ENCODE assay signal across 8 mouse cellular contexts in the genomic region with DNA sequence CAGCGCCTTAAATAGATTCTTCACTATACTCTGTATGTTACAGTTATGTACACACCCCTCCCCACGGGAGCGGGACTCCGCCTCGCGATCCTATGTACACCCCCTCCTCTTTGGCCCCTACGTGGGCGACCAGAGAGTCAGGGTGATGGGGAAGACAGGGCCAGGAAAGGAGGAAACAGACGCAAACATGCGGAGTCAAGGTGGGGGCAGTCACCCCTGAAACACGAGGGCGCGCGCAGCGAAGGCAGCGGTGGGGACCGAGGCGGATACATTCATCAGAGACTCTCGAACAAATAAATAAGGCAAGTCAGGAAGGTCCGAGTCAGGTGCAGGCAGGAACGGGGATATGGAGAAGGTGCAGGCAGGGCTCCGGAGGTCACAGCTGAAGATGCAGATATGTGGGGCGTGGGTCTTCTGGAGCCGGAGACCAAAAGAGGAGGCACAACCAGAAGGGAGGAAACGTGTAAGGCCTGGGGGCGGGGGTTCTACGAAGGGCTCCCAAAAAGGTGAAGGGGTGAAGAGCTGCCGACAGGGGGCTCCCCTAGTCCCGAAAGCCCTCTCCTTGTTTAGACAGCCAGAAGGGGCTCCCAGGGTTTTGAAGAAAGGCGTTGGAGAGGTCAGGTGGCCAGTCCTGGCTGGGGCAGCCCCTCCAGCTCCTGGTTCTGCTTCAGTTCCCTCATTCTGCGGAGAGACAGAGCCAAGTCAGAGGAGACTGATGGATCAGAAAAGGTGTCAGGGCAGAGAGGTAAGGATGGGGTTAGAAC. TPM values are rescaled to one million over a fixed set of nuclear protein-coding genes. Genes with fewer than 3 reads are reported as not detected.
DNase-seq lines count a peak whose midpoint lies in the region; ATAC-seq and TF ChIP-seq lines count a peak whose summit lies in the region.

No protein-coding gene starts in this region.

- WGBS in forebrain, embryonic 10.5 days, result under 1% methylated on average over 31 of the region's 31 CpGs
- under 1% methylated on average over 31 of the region's 31 CpGs for WGBS in heart, embryonic 16.5 days
- under 1% methylated on average over 31 of the region's 31 CpGs for WGBS in neural tube, embryonic 13.5 days
- 2% methylated on average over 31 of the region's 31 CpGs for WGBS in thymus, adult 2 months

- H3K4me3 ChIP-seq in CH12.LX (replicated peaks in 1 of 3; ENCODE audit: low read depth in 2 of 3, low read length in 2 of 3, poor library complexity in 1 of 3), result peak overlapping the region; percentile 69 to 92 (median 73)
- H3K4me3 ChIP-seq in bone marrow macrophage, adult 2 months (ENCODE audit: insufficient read depth, low read length), result peak overlapping the region; percentile 69
- H3K4me3 ChIP-seq in forebrain, embryonic 10.5 days, result peak overlapping the region; percentile 72
- peak overlapping the region; percentile 68 for H3K4me3 ChIP-seq in heart, embryonic 16.5 days (ENCODE audit: low read length)
- H3K4me3 ChIP-seq in neural tube, embryonic 13.5 days, result peak overlapping the region; percentile 66
- peak overlapping the region; percentile 76 for H3K4me3 ChIP-seq in thymus, adult 2 months (ENCODE audit: control insufficient read depth, insufficient read depth, low read length)

- DNase-seq in CH12.LX (ENCODE audit: extremely low read depth), result peak; percentile 97
- DNase-seq in forebrain, embryonic 10.5 days (ENCODE audit: extremely low spot score, low spot score), result peak; percentile 82
- peak; percentile 78 for DNase-seq in kidney, postnatal 14 days
- DNase-seq in lung, adult 18-20 months, result peak; percentile 77 to 83
- DNase-seq in thymus, adult 2 months, result peak; percentile 94

- peak; percentile 56 for TF ChIP-seq RAD21 in CH12.LX (IDR thresholded peaks at IDR 0.05; ENCODE audit: low read depth, low read length)

- peak overlapping the region; percentile 41 for H3K4me2 ChIP-seq in CH12.LX (ENCODE audit: insufficient read depth, low read depth, poor library complexity, severe bottlenecking)
- H3K4me2 ChIP-seq in heart, embryonic 16.5 days (ENCODE audit: low read depth, low read length), result peak overlapping the region; percentile 88
- H3K4me2 ChIP-seq in neural tube, embryonic 13.5 days, result peak overlapping the region; percentile 92

- H3K36me3 ChIP-seq in CH12.LX (replicated peaks in 1 of 2; ENCODE audit: control insufficient read depth in 1 of 2, insufficient read depth in 1 of 2, low read length in 1 of 2), result peaks cover 37 to 66% of the 10 kb centered on the region in 2 experiments
- H3K36me3 ChIP-seq in forebrain, embryonic 10.5 days (replicated peaks), result peaks cover 59% of the 10 kb centered on the region
- H3K36me3 ChIP-seq in heart, embryonic 16.5 days (ENCODE audit: control insufficient read depth, insufficient read depth), result peaks cover 21% of the 10 kb centered on the region
- peaks cover 40% of the 10 kb centered on the region for H3K36me3 ChIP-seq in neural tube, embryonic 13.5 days
- peaks cover 5% of the 10 kb centered on the region for H3K36me3 ChIP-seq in thymus, adult 2 months (ENCODE audit: control insufficient read depth, insufficient read depth, low read length)

- peak; percentile 69 for TF ChIP-seq EP300 in CH12.LX (IDR thresholded peaks at IDR 0.05; ENCODE audit: low read length)

- H3K9ac ChIP-seq in CH12.LX (ENCODE audit: insufficient read depth, low read depth), result peak overlapping the region; percentile 77
- H3K9ac ChIP-seq in heart, embryonic 16.5 days (ENCODE audit: low read length), result peak overlapping the region; percentile 86
- H3K9ac ChIP-seq in neural tube, embryonic 13.5 days, result peak overlapping the region; percentile 91

- peaks cover 22% of the 10 kb centered on the region for H3K79me2 ChIP-seq in CH12.LX (replicated peaks; ENCODE audit: control insufficient read depth, extremely low read depth, insufficient read depth, poor library complexity, severe bottlenecking)

- no peaks in the 10 kb centered on the region for H3K27me3 ChIP-seq in CH12.LX (replicated peaks)
- no peaks in the 10 kb centered on the region for H3K27me3 ChIP-seq in forebrain, embryonic 10.5 days (ENCODE audit: poor library complexity, severe bottlenecking)
- H3K27me3 ChIP-seq in heart, embryonic 16.5 days (ENCODE audit: control insufficient read depth, insufficient read depth, low read length), result no peaks in the 10 kb centered on the region
- no peaks in the 10 kb centered on the region for H3K27me3 ChIP-seq in neural tube, embryonic 13.5 days
- H3K27me3 ChIP-seq in thymus, adult 2 months (ENCODE audit: control insufficient read depth, insufficient read depth, low read length), result no peaks in the 10 kb centered on the region

- TF ChIP-seq POLR2A in CH12.LX (IDR thresholded peaks at IDR 0.05; ENCODE audit: low read depth, low read length), result 0 out of 2 replicates have a peak, but pooled peaks have one; percentile 0
- no peak for TF ChIP-seq POLR2A in bone marrow macrophage, adult 2 months (IDR thresholded peaks at IDR 0.05; ENCODE audit: borderline replicate concordance, low read depth, low read length)
- no peak; the same call in 1 of the 2 replicates for TF ChIP-seq POLR2A in thymus, adult 2 months (IDR thresholded peaks at IDR 0.05; ENCODE audit: control insufficient read depth, extremely low read depth, insufficient read depth, low read length, poor library complexity)

- peak; percentile 20 to 87; a peak in 3 of 4 replicates for TF ChIP-seq CTCF in CH12.LX (conservative IDR thresholded peaks at IDR 0.05 in 1 of 2, IDR thresholded peaks at IDR 0.05 in 1 of 2; ENCODE audit: low read depth in 2 of 2, low read length in 2 of 2)
- TF ChIP-seq CTCF in bone marrow macrophage, adult 2 months (IDR thresholded peaks at IDR 0.05; ENCODE audit: low read depth, low read length), result peak; percentile 30; the same call in 1 of the 2 replicates
- TF ChIP-seq CTCF in thymus, adult 2 months (IDR thresholded peaks at IDR 0.05; ENCODE audit: borderline replicate concordance, control insufficient read depth, extremely low read depth, insufficient read depth, low read length, poor library complexity), result peak; percentile 71; the same call in 1 of the 2 replicates

- peaks cover 10 to 37% of the 10 kb centered on the region in 2 experiments for H3K4me1 ChIP-seq in CH12.LX (ENCODE audit: control insufficient read depth in 1 of 2, insufficient read depth in 2 of 2)
- H3K4me1 ChIP-seq in bone marrow macrophage, adult 2 months (ENCODE audit: control insufficient read depth, insufficient read depth, low read length), result peaks cover 40% of the 10 kb centered on the region
- peaks cover 47% of the 10 kb centered on the region for H3K4me1 ChIP-seq in forebrain, embryonic 10.5 days
- H3K4me1 ChIP-seq in heart, embryonic 16.5 days (ENCODE audit: control insufficient read depth, insufficient read depth, low read length), result peaks cover 13% of the 10 kb centered on the region
- H3K4me1 ChIP-seq in neural tube, embryonic 13.5 days (replicated peaks), result peaks cover 37% of the 10 kb centered on the region
- peaks cover 21% of the 10 kb centered on the region for H3K4me1 ChIP-seq in thymus, adult 2 months (replicated peaks; ENCODE audit: control insufficient read depth, insufficient read depth, low read length)

- H3K27ac ChIP-seq in CH12.LX (ENCODE audit: insufficient read depth, low read depth), result peak overlapping the region; percentile 76
- peak overlapping the region; percentile 96 for H3K27ac ChIP-seq in bone marrow macrophage, adult 2 months (ENCODE audit: insufficient read depth, low read depth, low read length)
- H3K27ac ChIP-seq in forebrain, embryonic 10.5 days, result peak overlapping the region; percentile 96
- peak overlapping the region; percentile 97 for H3K27ac ChIP-seq in heart, embryonic 16.5 days (ENCODE audit: low read length)
- peak overlapping the region; percentile 98 for H3K27ac ChIP-seq in neural tube, embryonic 13.5 days (replicated peaks)
- H3K27ac ChIP-seq in thymus, adult 2 months (ENCODE audit: control insufficient read depth, insufficient read depth, low read length), result peak overlapping the region; percentile 80

- dilution Hi-C loops in CH12.LX (cut with MboI; ENCODE audit: extremely low pct_ligation_motif_present, extremely low pct_unique_long_range_greater_than_20kb, low sequenced_read_pairs), result no loop called here

- in situ Hi-C loops in CH12.LX (cut with MboI; ENCODE audit: low pct_ligation_motif_present, low pct_unique_long_range_greater_than_20kb, low sequenced_read_pairs), result loop anchor here (5.0 kb wide), 1 partner anchor 38 kb away; no protein-coding TSS in a partner anchor

- no peaks in the 10 kb centered on the region for H3K9me3 ChIP-seq in CH12.LX (replicated peaks; ENCODE audit: low read length)
- H3K9me3 ChIP-seq in forebrain, embryonic 10.5 days, result no peaks in the 10 kb centered on the region
- H3K9me3 ChIP-seq in heart, embryonic 16.5 days (replicated peaks; ENCODE audit: control insufficient read depth, low read length), result no peaks in the 10 kb centered on the region
- H3K9me3 ChIP-seq in neural tube, embryonic 13.5 days, result no peaks in the 10 kb centered on the region

- ATAC-seq in heart, embryonic 16.5 days (replicated peaks; ENCODE audit: extremely low read depth, insufficient read depth, low FRiP score), result peak; percentile 16
- ATAC-seq in neural tube, embryonic 13.5 days (ENCODE audit: low read depth), result peak; percentile 48

RNA-seq across cellular contexts. Expression of gene Spag7, which starts 0.5 kb away (rescaled TPM):
- total RNA-seq in CH12.LX (2012; rRNA removed) (96.3 and 105 TPM in 2 replicates), CH12.LX (2014; rRNA removed) (86.9 and 93.5 TPM in 2 replicates)
- 120 and 161 TPM in 2 replicates for polyA plus RNA-seq in CH12.LX (2012; ENCODE audit: insufficient read length, low read depth)
- polyA plus RNA-seq in bone marrow macrophage, adult 2 months (2012; ENCODE audit: insufficient read depth, insufficient read length, missing spikeins), result 86.8 and 101 TPM in 2 replicates
- polyA plus RNA-seq in forebrain, embryonic 10.5 days (2016; fragmentation: Nextera tagmentation; extraction: Ambion mirVana), result 176 and 181 TPM in 2 replicates
- 186 and 191 TPM in 2 replicates for polyA plus RNA-seq in heart, embryonic 16.5 days (2015; fragmentation: Nextera tagmentation; extraction: Ambion mirVana)
- 169 and 172 TPM in 2 replicates for polyA plus RNA-seq in neural tube, embryonic 13.5 days (2015; fragmentation: Nextera tagmentation; extraction: Ambion mirVana)
- polyA plus RNA-seq in thymus, adult 2 months (2012; rRNA removed), result 27.5 and 32.2 TPM in 2 replicates

RNA-seq across cellular contexts. Expression of gene Eno3, which starts 12.8 kb away (rescaled TPM):
- 11.0 and 11.2 TPM in 2 replicates for total RNA-seq in CH12.LX (2012; rRNA removed)
- 22.9 and 23.0 TPM in 2 replicates for total RNA-seq in CH12.LX (2014; rRNA removed)
- polyA plus RNA-seq in CH12.LX (2012; ENCODE audit: insufficient read length, low read depth), result 26.4 and 27.5 TPM in 2 replicates
- 4.7 and 7.4 TPM in 2 replicates for polyA plus RNA-seq in bone marrow macrophage, adult 2 months (2012; ENCODE audit: insufficient read depth, insufficient read length, missing spikeins)
- 33.4 and 44.7 TPM in 2 replicates for polyA plus RNA-seq in forebrain, embryonic 10.5 days (2016; fragmentation: Nextera tagmentation; extraction: Ambion mirVana)
- polyA plus RNA-seq in heart, embryonic 16.5 days (2015; fragmentation: Nextera tagmentation; extraction: Ambion mirVana), result 578 and 593 TPM in 2 replicates
- 9.4 and 14.9 TPM in 2 replicates for polyA plus RNA-seq in neural tube, embryonic 13.5 days (2015; fragmentation: Nextera tagmentation; extraction: Ambion mirVana)
- 25.3 and 75.8 TPM in 2 replicates for polyA plus RNA-seq in thymus, adult 2 months (2012; rRNA removed)

RNA-seq across cellular contexts. Expression of gene Pfn1, which starts 15.3 kb away (rescaled TPM):
- total RNA-seq in CH12.LX (2012; rRNA removed) (1,045 and 1,143 TPM in 2 replicates), CH12.LX (2014; rRNA removed) (799 and 844 TPM in 2 replicates)
- polyA plus RNA-seq in CH12.LX (2012; ENCODE audit: insufficient read length, low read depth), result 2,575 and 2,624 TPM in 2 replicates
- 1,781 and 1,801 TPM in 2 replicates for polyA plus RNA-seq in bone marrow macrophage, adult 2 months (2012; ENCODE audit: insufficient read depth, insufficient read length, missing spikeins)
- 1,843 and 1,871 TPM in 2 replicates for polyA plus RNA-seq in forebrain, embryonic 10.5 days (2016; fragmentation: Nextera tagmentation; extraction: Ambion mirVana)
- 1,225 and 1,312 TPM in 2 replicates for polyA plus RNA-seq in heart, embryonic 16.5 days (2015; fragmentation: Nextera tagmentation; extraction: Ambion mirVana)
- polyA plus RNA-seq in neural tube, embryonic 13.5 days (2015; fragmentation: Nextera tagmentation; extraction: Ambion mirVana), result 970 and 979 TPM in 2 replicates
- 3,213 and 4,498 TPM in 2 replicates for polyA plus RNA-seq in thymus, adult 2 months (2012; rRNA removed)

RNA-seq across cellular contexts. Expression of gene Camta2, which starts 18.1 kb away (rescaled TPM):
- total RNA-seq in CH12.LX (2012; rRNA removed), result 4.0 and 4.9 TPM in 2 replicates
- 0.70 and 1.0 TPM in 2 replicates for total RNA-seq in CH12.LX (2014; rRNA removed)
- 13.3 and 17.0 TPM in 2 replicates for polyA plus RNA-seq in CH12.LX (2012; ENCODE audit: insufficient read length, low read depth)
- 71.4 and 84.6 TPM in 2 replicates for polyA plus RNA-seq in bone marrow macrophage, adult 2 months (2012; ENCODE audit: insufficient read depth, insufficient read length, missing spikeins)
- polyA plus RNA-seq in forebrain, embryonic 10.5 days (2016; fragmentation: Nextera tagmentation; extraction: Ambion mirVana), result 7.4 and 9.1 TPM in 2 replicates
- 15.0 and 15.6 TPM in 2 replicates for polyA plus RNA-seq in heart, embryonic 16.5 days (2015; fragmentation: Nextera tagmentation; extraction: Ambion mirVana)
- polyA plus RNA-seq in neural tube, embryonic 13.5 days (2015; fragmentation: Nextera tagmentation; extraction: Ambion mirVana), result 16.9 and 19.5 TPM in 2 replicates
- 38.4 and 42.7 TPM in 2 replicates for polyA plus RNA-seq in thymus, adult 2 months (2012; rRNA removed)

RNA-seq across cellular contexts. Expression of gene Slc25a11, which starts 22.5 kb away (rescaled TPM):
- total RNA-seq in CH12.LX (2012; rRNA removed) (96.9 and 99.0 TPM in 2 replicates), CH12.LX (2014; rRNA removed) (121 and 135 TPM in 2 replicates)
- 127 and 132 TPM in 2 replicates for polyA plus RNA-seq in CH12.LX (2012; ENCODE audit: insufficient read length, low read depth)
- polyA plus RNA-seq in bone marrow macrophage, adult 2 months (2012; ENCODE audit: insufficient read depth, insufficient read length, missing spikeins), result 99.9 and 110 TPM in 2 replicates
- polyA plus RNA-seq in forebrain, embryonic 10.5 days (2016; fragmentation: Nextera tagmentation; extraction: Ambion mirVana), result 138 TPM in 2 replicates
- polyA plus RNA-seq in heart, embryonic 16.5 days (2015; fragmentation: Nextera tagmentation; extraction: Ambion mirVana), result 346 and 351 TPM in 2 replicates
- 150 and 153 TPM in 2 replicates for polyA plus RNA-seq in neural tube, embryonic 13.5 days (2015; fragmentation: Nextera tagmentation; extraction: Ambion mirVana)
- 132 and 162 TPM in 2 replicates for polyA plus RNA-seq in thymus, adult 2 months (2012; rRNA removed)

Comparison
In these comparisons a context has a peak if more than half of its experiments do, and no peak if none do; other contexts are left out.
1. Peak in every context shown above with its lines: DNase-seq, ATAC-seq, H3K4me3 ChIP-seq and H3K27ac ChIP-seq.
2. H3K4me2 ChIP-seq: peak in every context shown above with its lines; median percentile 92 in neural tube, embryonic 13.5 days; 88 in heart, embryonic 16.5 days; 41 in CH12.LX.